Mouse (Mus musculus) 416B (cell line): ENCODE data around the gene Evc.

Experiments
- DNase-seq: peaks from one replicate; pipeline ENCODE4 v3.0.0; 2011; ENCODE audit warnings: low read depth

The Evc gene

DNA sequence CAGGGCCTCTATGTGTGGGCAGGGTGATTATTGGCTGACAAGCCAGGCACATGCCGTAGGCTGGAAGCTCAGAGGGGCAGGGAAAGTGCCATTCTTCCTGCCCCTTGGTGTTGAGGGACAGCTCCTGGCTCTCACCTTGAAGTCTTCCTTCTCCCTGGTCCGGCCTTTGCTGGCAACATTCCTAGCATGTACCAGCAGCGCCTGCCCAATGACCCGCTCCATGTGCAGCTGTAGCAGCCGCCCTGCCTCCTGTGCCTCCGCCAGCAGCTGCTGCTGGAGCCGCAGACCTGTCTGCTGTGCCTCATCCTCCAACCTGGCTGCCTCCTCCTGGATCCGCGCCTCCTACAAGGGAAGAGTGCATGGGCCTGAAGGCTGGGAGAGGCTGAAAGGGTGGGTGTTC, 26.7 kb downstream of the Evc start:
- no peak for DNase-seq

GRCm38 (mm10) chr5:37298370-37298769, 38.3 kb downstream of the Evc start:
- peak; percentile 28 for DNase-seq

GRCm38 (mm10) chr5:37296717-37297116, 40.0 kb downstream of the Evc start:
- DNase-seq = no peak

- no peak for DNase-seq
Measured at GRCm38 (mm10) chr5:37290983-37291382, 45.7 kb downstream of the Evc start.

- DNase-seq = peak; percentile 20
Measured at GRCm38 (mm10) chr5:37289236-37289635, 47.5 kb downstream of the Evc start.

DNA sequence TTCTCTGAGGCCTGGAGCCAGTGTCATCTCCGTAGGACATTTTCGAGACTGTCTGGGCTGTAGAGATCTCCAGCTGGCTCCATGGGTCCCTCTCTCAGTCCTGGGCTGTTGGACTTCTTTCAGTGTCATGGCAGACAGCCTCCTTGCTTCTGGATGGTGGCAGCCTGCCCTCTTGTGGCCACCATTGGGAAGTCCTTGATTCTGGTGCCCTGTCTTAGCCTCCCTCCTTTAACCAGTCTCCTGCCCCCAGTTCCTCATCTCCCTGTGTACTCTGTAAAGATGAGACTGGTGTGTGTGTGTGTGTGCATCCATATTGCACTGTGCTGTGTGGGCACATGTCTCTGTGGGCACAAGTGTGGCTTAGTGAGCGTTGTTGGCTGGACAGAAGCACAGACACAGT, 48.3 kb downstream of the Evc start:
- DNase-seq = peak; percentile 47

- DNase-seq = no peak
Measured at GRCm38 (mm10) chr5:37281021-37281420, 55.7 kb downstream of the Evc start.

- DNase-seq = no peak
Measured at GRCm38 (mm10) chr5:37263816-37264215, 72.9 kb downstream of the Evc start.

- DNase-seq = no peak
Measured at GRCm38 (mm10) chr5:37261734-37262133, 75.0 kb downstream of the Evc start.

- DNase-seq = peak; percentile 7
Measured at GRCm38 (mm10) chr5:37257243-37257642, 79.5 kb downstream of the Evc start.

- DNase-seq = no peak
Measured at GRCm38 (mm10) chr5:37256823-37257222, 79.9 kb downstream of the Evc start.

- no peak for DNase-seq
Measured at GRCm38 (mm10) chr5:37254523-37254922, 82.2 kb downstream of the Evc start.

DNA sequence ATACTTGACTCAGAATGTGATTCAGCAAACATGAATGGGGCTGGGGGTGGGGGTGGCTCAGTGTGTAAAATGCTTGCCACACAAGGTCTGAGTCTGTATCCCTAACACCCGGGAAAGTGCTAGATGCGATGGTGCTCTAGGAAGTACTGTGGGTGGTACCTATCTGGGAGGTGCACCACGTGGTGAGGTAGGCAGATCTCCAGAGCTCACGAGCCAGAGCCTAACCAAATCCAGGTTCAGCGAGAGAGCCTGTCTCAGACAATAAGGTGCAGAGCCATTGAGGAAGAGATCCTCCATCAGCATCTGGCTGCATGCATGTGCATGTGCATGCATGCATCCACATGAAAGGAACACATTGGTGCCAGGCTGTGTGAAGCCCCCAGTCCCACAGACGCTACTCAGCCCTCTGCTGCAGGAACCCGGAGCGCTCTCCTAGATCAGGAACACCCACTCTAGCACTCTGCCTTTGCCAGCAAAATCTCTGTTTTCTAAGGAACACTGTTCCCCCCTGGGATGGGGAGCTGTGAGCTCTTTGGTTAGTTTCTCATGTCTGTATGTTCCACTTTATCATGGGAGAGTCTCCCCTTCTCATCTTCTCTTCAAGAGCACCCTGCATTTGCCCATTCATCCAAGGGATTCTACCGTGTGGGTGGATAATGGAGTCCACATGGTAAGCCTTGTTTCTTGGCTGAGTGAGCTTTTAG, 84.4 kb downstream of the Evc start:
- DNase-seq = no peak

GRCm38 (mm10) chr5:37251596-37251995, 85.1 kb downstream of the Evc start:
- no peak for DNase-seq

GRCm38 (mm10) chr5:37248870-37249269, 87.8 kb downstream of the Evc start:
- no peak for DNase-seq

- no peak for DNase-seq
Measured at GRCm38 (mm10) chr5:37247456-37247855, 89.2 kb downstream of the Evc start.

DNA sequence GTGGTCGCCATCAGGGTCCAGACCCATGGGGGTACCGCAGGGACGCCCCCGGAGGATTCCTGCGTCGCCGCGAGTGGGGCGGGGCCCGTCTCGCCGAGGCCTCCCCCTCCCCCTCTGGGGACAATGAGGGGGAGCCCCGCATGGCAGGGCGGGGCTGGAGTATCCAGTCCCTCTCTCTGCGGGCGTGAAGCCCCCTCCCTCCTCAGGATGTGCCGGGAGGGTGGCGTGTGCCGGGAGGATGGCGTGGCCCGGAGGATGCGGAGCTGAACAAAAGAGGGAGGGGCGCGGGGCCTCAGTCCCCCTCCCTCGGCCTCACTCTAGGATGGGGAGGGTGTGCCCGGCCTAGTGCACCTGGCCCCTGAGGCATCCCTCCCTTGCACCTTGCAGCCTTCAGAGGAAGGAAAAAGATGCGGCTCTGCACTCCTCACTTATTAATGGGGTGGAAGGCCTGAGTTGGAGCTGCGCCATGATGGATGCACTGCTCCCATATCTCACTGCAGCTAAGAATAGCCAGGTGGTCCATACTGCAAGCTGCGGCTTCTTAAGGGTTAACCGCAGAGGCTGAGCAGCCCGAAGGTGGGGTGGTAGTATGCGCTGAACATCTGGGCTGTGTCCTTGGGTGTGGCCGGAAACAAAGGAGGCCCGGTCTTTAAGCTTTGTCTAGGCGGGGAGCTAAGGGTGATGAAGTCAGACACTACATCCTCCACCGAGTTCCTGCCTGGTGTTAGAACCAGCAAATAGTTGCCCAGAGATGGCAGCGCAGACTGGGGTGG, 90.4 kb downstream of the Evc start:
- no peak for DNase-seq

DNA sequence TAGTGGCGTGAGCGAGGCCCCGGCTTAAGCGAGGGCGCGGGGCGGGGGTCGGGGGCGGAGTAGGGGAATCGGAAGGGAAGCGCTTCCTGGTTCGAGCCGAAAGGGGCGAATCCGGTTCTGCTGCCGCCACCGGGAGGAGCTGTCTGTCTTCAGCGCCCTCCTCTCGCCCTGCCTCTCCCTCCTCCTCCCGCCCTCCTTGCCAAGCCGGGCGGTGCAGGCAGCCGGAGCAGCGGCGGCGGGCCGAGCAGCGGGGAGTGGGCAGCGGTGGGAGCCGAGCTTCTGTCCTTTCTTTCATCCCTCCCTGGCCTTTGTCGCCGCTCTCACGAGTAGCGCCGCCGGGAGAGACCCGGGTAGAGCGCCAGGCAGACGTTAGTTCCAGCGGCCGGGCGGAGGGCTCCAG, 91.0 kb downstream of the Evc start:
- no peak for DNase-seq

GRCm38 (mm10) chr5:37244666-37245242, 91.9 kb downstream of the Evc start:
- DNase-seq = no peak

DNA sequence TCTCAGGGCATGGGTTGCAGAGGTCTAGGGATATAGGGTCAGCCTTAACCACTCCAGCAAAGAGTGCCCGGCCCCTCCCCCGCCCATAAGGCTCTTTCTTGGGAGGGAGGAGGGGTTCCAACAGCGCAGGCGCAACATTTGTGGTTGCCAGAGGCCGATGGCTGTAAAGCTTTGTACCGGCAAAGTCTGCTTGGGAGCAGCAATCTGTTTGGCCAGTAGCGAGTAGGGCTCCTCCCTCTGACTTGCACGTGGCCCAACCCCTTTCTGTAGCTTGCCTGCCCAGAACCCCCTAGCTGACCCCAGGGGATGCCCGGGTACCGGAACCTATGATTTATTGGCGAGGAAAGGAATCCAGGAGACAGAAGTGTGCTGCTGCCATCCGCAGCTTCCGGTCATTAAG, 92.5 kb downstream of the Evc start:
- no peak for DNase-seq

GRCm38 (mm10) chr5:37243169-37243886, 93.4 kb downstream of the Evc start:
- DNase-seq = peak; percentile 9

GRCm38 (mm10) chr5:37242360-37243168, 94.1 kb downstream of the Evc start:
- DNase-seq = no peak
